Mouse (Mus musculus) heart, embryonic 13.5 days (tissue): ENCODE measurements around the gene Ang. TPM values are rescaled to one million over a fixed set of nuclear protein-coding genes. Genes with fewer than 3 reads are reported as not detected.

Experiments used
- ATAC-seq: fragments of 200-750 bp; cut with Nextera tagmentation; 2 replicates; pipeline ENCODE4 v1.8.0; 2017; ENCODE audit warnings: moderate TSS enrichment; ENCODE audit not compliant: insufficient number of reproducible peaks, low FRiP score, low TSS enrichment; ENCODE audit errors: extremely low read depth
- H3K27ac ChIP-seq: fragments of 300-500 bp; sonication (generic); replicated peaks from 2 replicates; pipeline ENCODE4 v1.5.1; 2015; ENCODE audit warnings: moderate library complexity, mild to moderate bottlenecking, inconsistent platforms
- H3K27me3 ChIP-seq: fragments of 300-500 bp; sonication (generic); replicated peaks from 2 replicates; pipeline ENCODE4 v1.6.1; 2015; ENCODE audit warnings: mild to moderate bottlenecking, inconsistent platforms
- H3K36me3 ChIP-seq: fragments of 300-500 bp; sonication (generic); 2 replicates; pipeline ENCODE4 v1.6.1; 2015; ENCODE audit warnings: mild to moderate bottlenecking, inconsistent platforms
- H3K4me1 ChIP-seq: fragments of 300-500 bp; sonication (generic); 2 replicates; pipeline ENCODE4 v1.6.1; 2015; ENCODE audit warnings: inconsistent platforms
- H3K4me2 ChIP-seq: fragments of 300-500 bp; sonication (generic); 2 replicates; pipeline ENCODE4 v1.6.1; 2015; ENCODE audit warnings: inconsistent platforms, mild to moderate bottlenecking, moderate library complexity
- H3K4me3 ChIP-seq: fragments of 300-500 bp; sonication (generic); 2 replicates; pipeline ENCODE4 v1.5.1; 2015; ENCODE audit warnings: moderate library complexity, mild to moderate bottlenecking, inconsistent platforms
- H3K9ac ChIP-seq: fragments of 300-500 bp; sonication (generic); 2 replicates; pipeline ENCODE4 v1.6.1; 2015; ENCODE audit warnings: inconsistent platforms, mild to moderate bottlenecking, moderate library complexity
- H3K9me3 ChIP-seq: fragments of 300-500 bp; sonication (generic); 2 replicates; pipeline ENCODE4 v1.6.1; 2016; ENCODE audit warnings: inconsistent platforms
- WGBS: fragments of 180-500 bp; shearing (Covaris S2); methylation state at CpG from one replicate; pipeline ENCODE4 v1.1.7; 2015; ENCODE audit warnings: mixed read lengths; 5-methylcytosine and 5-hydroxymethylcytosine counted together
- polyA plus RNA-seq: library from polyadenylated mRNA; unstranded; fragments of >200 nt; fragmentation: Nextera tagmentation; extraction: Ambion mirVana; gene quantifications from 2 replicates; pipeline ENCODE4 v1.2.1, GENCODE M21; 2015

The Ang gene
- polyA plus RNA-seq, 1 experiment from 2014 or later: 3.9 TPM

- Histone ChIP-seq H3K4me1 (no peaks in the 10 kb centered on the region), H3K27me3 (no peaks in the 10 kb centered on the region), H3K9me3 (no peaks in the 10 kb centered on the region), H3K4me3 (no peak overlapping the region), H3K9ac (no peak overlapping the region), H3K4me2 (no peak overlapping the region), H3K36me3 (peaks cover 10% of the 10 kb centered on the region), H3K27ac (no peak overlapping the region)
- no peak for ATAC-seq
- 58% methylated on average over 9 of the region's 9 CpGs for WGBS
These were observed 10.3 kb downstream of the Ang start for GRCm38 (mm10) chr14:51101284-51101683.

GRCm38 (mm10) chr14:51103217-51103616 is 12.3 kb downstream of the Ang start:
- WGBS: 56% methylated on average over 3 of the region's 3 CpGs
- H3K9me3 ChIP-seq: no peaks in the 10 kb centered on the region
- H3K9ac ChIP-seq: no peak overlapping the region
- H3K4me1 ChIP-seq: no peaks in the 10 kb centered on the region
- H3K27ac ChIP-seq: no peak overlapping the region
- H3K4me3 ChIP-seq: no peak overlapping the region
- ATAC-seq: no peak
- no peak overlapping the region for H3K4me2 ChIP-seq
- no peaks in the 10 kb centered on the region for H3K27me3 ChIP-seq
- H3K36me3 ChIP-seq: peaks cover 10% of the 10 kb centered on the region

- no peak overlapping the region for H3K9ac ChIP-seq
- H3K4me2 ChIP-seq: no peak overlapping the region
- WGBS: 82% methylated on average over 2 of the region's 2 CpGs
- no peaks in the 10 kb centered on the region for H3K9me3 ChIP-seq
- no peak overlapping the region for H3K27ac ChIP-seq
- H3K4me1 ChIP-seq: no peaks in the 10 kb centered on the region
- H3K4me3 ChIP-seq: no peak overlapping the region
- no peak for ATAC-seq
- no peaks in the 10 kb centered on the region for H3K27me3 ChIP-seq
- peaks cover 10% of the 10 kb centered on the region for H3K36me3 ChIP-seq
These were observed 13.4 kb downstream of the Ang start for GRCm38 (mm10) chr14:51104366-51104765.

- H3K4me3 ChIP-seq: no peak overlapping the region
- H3K4me1 ChIP-seq: no peaks in the 10 kb centered on the region
- H3K27ac ChIP-seq: no peak overlapping the region
- H3K4me2 ChIP-seq: no peak overlapping the region
- ATAC-seq: no peak
- H3K9me3 ChIP-seq: no peaks in the 10 kb centered on the region
- no peak overlapping the region for H3K9ac ChIP-seq
- H3K27me3 ChIP-seq: no peaks in the 10 kb centered on the region
- H3K36me3 ChIP-seq: peaks cover 10% of the 10 kb centered on the region
These were observed 15.6 kb downstream of the Ang start for GRCm38 (mm10) chr14:51106449-51106967.

GRCm38 (mm10) chr14:51111966-51112365 is 21.0 kb downstream of the Ang start:
- H3K4me2 ChIP-seq: peak overlapping the region; percentile 9; the same call in 1 of the 2 replicates
- peak; percentile 58; the same call in 1 of the 2 replicates for ATAC-seq
- H3K27ac ChIP-seq: peak overlapping the region; percentile 53
- no peak overlapping the region for H3K9ac ChIP-seq
- H3K4me3 ChIP-seq: no peak overlapping the region
- H3K27me3 ChIP-seq: no peaks in the 10 kb centered on the region
- 35% methylated on average over 3 of the region's 3 CpGs for WGBS
- H3K4me1 ChIP-seq: peaks cover 13% of the 10 kb centered on the region
- no peaks in the 10 kb centered on the region for H3K36me3 ChIP-seq
- no peaks in the 10 kb centered on the region for H3K9me3 ChIP-seq

- Histone ChIP-seq H3K4me3 (no peak overlapping the region), H3K4me1 (peaks cover 13% of the 10 kb centered on the region), H3K9ac (no peak overlapping the region), H3K4me2 (peak overlapping the region; percentile 18; the same call in 1 of the 2 replicates), H3K36me3 (no peaks in the 10 kb centered on the region), H3K27ac (no peak overlapping the region), H3K27me3 (no peaks in the 10 kb centered on the region), H3K9me3 (no peaks in the 10 kb centered on the region)
- 47% methylated on average over 9 of the region's 9 CpGs for WGBS
- ATAC-seq: no peak
These were observed 22.5 kb downstream of the Ang start for GRCm38 (mm10) chr14:51113476-51113875.

GRCm38 (mm10) chr14:51113916-51114560 is 23.1 kb downstream of the Ang start, which contains the start of gene Eddm3b:
Gene Eddm3b, plus strand, starts transcription at chr14:51114426.
- 52% methylated on average over 12 of the region's 12 CpGs for WGBS
- Histone ChIP-seq H3K9ac (no peak within 1 kb of the TSS), H3K4me3 (no peak within 1 kb of the TSS), H3K4me1 (peaks cover 13% of the 10 kb centered on the region), H3K27ac (no peak within 1 kb of the TSS), H3K27me3 (no peaks in the 10 kb centered on the region), H3K4me2 (peak within 1 kb of the TSS; percentile 18; the same call in 1 of the 2 replicates), H3K9me3 (no peaks in the 10 kb centered on the region), H3K36me3 (no peaks in the 10 kb centered on the region)
- ATAC-seq: no peak

GRCm38 (mm10) chr14:51125684-51126083 is 34.7 kb downstream of the Ang start:
- Histone ChIP-seq H3K4me3 (no peak overlapping the region), H3K27me3 (no peaks in the 10 kb centered on the region), H3K4me1 (peaks cover 18% of the 10 kb centered on the region), H3K9ac (no peak overlapping the region), H3K36me3 (no peaks in the 10 kb centered on the region), H3K9me3 (no peaks in the 10 kb centered on the region), H3K4me2 (no peak overlapping the region), H3K27ac (no peak overlapping the region)
- no peak for ATAC-seq
- 78% methylated on average over 6 of the region's 6 CpGs for WGBS

- no peak for ATAC-seq
- Histone ChIP-seq H3K9me3 (no peaks in the 10 kb centered on the region), H3K9ac (no peak overlapping the region), H3K27ac (no peak overlapping the region), H3K4me3 (no peak overlapping the region), H3K4me1 (peaks cover 18% of the 10 kb centered on the region), H3K36me3 (no peaks in the 10 kb centered on the region), H3K4me2 (no peak overlapping the region), H3K27me3 (no peaks in the 10 kb centered on the region)
- 69% methylated on average over 2 of the region's 2 CpGs for WGBS
These were observed 36.8 kb downstream of the Ang start for GRCm38 (mm10) chr14:51127648-51128258.

GRCm38 (mm10) chr14:51128775-51129623 is 38.0 kb downstream of the Ang start:
- Histone ChIP-seq H3K9me3 (no peaks in the 10 kb centered on the region), H3K27me3 (no peaks in the 10 kb centered on the region), H3K9ac (no peak overlapping the region), H3K27ac (no peak overlapping the region), H3K4me1 (peaks cover 18% of the 10 kb centered on the region), H3K36me3 (no peaks in the 10 kb centered on the region), H3K4me3 (no peak overlapping the region), H3K4me2 (no peak overlapping the region)
- WGBS: 62% methylated on average over 9 of the region's 9 CpGs
- ATAC-seq: no peak

- H3K27ac ChIP-seq: no peak overlapping the region
- no peaks in the 10 kb centered on the region for H3K9me3 ChIP-seq
- no peaks in the 10 kb centered on the region for H3K27me3 ChIP-seq
- H3K4me1 ChIP-seq: peaks cover 18% of the 10 kb centered on the region
- H3K9ac ChIP-seq: no peak overlapping the region
- 48% methylated on average over 4 of the region's 4 CpGs for WGBS
- H3K36me3 ChIP-seq: no peaks in the 10 kb centered on the region
- ATAC-seq: no peak
- no peak overlapping the region for H3K4me3 ChIP-seq
- H3K4me2 ChIP-seq: peak overlapping the region; percentile 25
These were observed 38.6 kb downstream of the Ang start for GRCm38 (mm10) chr14:51129624-51129975.
